Mouse (Mus musculus): ENCODE measurements around the gene Anp32e.
"Not testable (repeated sequence)": the region's sequence is repeated elsewhere in the genome, so short reads cannot be mapped to it uniquely, and the experiment has no call there.

GRCm38 (mm10) chr3:95977587-95977986 lies 48.5 kb downstream of the Anp32e start:
- TF ChIP-seq CTCF (IDR thresholded peaks at IDR 0.05; ENCODE audit: control insufficient read depth, insufficient read depth, low read length); POLR2A (IDR thresholded peaks at IDR 0.05; ENCODE audit: borderline replicate concordance, control insufficient read depth, low read depth, low read length): not testable (repeated sequence)
